Mouse (Mus musculus) heart, adult 8-10 months (tissue): Measurements from ENCODE around the gene Jmjd1c. TPM values are rescaled to one million over a fixed set of nuclear protein-coding genes. Genes with fewer than 3 reads are reported as not detected.

Source experiments
- DNase-seq: peaks from one replicate; pipeline ENCODE4 v3.0.0; 2022; ENCODE audit warnings: low spot score
- total RNA-seq, 4 experiments: library from RNA; stranded (reverse); gene quantifications; 2 replicates each; pipeline ENCODE4 v1.2.4; 2022

Jmjd1c gene
- total RNA-seq, result 10 to 100 TPM; 35.9 to 38.7 (median 37.9) TPM

DNA sequence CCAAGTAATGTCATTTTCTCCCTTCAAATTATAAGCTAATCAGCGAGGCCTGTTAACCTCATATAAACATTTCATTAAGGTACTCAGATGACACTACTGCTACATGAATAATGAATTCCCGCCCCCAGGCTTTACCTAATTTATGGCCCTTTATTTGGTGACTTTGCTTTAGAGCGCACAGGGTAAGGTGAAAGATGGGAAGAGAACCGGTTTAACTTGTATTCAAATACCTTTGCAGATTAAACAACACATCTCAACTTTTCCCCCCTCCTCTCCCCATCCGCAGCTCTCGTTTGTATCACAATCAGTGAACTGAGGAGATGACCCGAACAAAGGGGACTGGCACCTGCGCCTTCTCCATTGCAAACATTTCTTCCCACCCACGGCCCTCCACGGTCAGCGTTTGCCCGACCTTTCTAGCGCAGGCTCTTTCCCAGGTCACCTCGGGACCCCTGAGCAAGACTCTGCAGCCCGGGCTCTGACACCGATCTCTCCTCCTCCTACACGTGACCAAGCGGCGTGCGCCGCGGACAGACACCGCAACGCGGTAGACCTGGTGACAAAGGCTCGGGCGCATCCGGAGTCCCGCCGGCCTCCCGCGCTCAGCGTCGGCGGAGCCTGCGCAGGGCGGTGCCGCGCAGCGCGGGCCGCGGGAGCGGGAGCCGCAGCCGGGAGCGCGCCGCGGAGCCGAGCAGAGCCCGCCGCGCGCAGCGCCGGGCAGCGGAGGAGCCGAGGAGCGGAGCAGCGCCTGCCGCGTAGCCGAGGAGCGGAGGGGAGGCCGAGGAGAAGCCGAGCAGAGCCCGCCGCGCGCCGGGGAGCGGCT is at the start of gene Jmjd1c:
Gene Jmjd1c (plus strand): TSS at position 328 of the 823 bp plus-strand sequence.
- peak; percentile 66 for DNase-seq

DNA sequence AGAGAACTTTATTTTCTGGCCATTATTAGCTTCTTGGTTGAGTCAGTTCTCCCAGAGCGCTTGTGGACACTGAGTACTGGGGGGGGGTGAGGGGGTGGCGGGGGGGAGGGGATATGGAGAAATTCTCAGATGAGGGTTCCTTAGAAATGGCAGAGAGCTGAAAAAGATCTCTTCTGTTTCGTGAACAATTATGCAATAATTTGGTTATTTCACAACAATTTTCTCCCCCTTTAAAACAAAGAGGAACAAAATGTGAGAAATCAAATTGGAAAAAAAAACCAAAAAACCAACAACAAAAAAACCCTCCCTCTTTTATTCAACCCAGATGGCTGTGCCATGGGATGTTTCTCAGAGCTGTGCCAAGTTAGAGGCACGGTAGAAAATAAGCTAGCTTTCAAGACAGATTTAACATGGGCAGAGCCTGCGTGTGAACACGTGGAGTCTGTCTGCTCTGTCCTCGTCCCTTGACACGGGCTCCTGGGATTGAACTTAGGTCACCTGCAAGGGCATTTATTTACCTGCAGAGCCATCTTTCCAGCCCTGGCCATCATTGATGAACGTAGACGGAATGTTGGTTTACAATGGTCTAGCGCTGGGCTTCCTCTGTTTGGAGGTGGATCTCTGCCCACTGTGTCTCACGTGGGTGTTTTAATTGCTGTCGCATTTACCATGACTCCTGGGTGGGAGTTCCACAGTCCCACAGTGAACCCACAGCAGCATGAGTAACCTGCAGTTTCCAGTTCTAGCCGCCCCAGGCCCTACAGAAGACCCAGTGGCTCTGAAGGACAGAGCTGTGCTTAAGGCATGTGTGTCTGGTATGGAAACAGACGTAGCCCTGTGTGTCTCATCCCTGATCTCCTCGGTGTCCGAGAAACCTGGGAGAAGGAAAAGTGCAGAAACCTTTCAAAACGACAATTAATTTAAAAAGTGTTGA is 47.9 kb upstream of the Jmjd1c start:
- DNase-seq, result no peak

DNA sequence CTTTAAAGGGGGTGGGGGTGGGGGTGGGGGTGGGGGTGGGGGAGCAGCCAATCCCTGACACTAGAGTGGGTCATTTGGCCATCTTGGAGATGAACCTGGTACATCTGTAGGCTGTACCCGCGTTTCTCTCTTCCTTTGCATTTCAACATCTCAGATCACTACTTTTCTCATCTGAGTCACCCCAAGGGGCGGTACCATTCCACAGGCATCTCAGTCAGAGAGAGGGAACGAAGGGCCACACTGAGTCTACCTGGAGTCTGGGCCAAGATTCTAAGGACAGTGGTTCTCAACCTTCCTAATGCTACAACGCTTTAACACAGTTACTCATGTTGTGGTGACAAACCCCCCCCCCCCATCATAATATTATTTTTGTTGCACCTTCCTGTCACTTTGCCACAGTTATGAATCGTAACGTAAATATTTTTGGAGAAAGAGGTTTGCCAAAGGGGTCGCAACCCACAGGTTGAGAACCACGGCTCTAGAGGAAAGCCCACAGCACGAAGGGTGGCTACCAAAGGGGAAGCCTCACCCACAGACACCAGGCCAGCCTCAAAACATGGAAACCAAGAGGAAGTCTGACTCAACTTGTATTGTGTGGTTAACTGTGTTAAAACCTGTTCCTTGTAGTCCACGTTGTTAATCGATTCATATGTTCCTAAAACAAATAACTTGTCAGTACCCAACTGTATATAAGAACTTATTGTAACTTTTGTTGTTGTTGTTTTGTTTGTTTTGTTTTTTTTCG is 46.9 kb upstream of the Jmjd1c start:
- DNase-seq, result no peak

DNA sequence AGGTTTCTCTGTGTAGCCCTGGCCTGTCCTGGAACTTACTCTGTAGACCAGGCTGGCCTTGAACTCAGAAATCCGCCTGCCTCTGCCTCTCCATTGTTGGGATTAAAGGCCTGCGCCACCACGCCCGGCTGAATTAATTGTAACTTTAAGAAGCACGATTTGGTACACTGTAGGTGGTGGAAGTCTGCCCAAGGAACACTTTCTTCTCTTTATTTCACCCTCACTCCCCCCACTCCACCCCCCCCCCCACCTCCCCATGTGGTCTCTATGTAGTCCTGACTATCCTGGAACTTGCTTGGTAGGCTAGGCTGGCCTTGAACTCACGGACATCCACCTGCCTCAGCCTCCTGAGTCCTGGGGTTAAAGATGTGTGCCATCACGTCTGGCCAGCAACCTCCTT is 46.3 kb upstream of the Jmjd1c start:
- no peak for DNase-seq

DNA sequence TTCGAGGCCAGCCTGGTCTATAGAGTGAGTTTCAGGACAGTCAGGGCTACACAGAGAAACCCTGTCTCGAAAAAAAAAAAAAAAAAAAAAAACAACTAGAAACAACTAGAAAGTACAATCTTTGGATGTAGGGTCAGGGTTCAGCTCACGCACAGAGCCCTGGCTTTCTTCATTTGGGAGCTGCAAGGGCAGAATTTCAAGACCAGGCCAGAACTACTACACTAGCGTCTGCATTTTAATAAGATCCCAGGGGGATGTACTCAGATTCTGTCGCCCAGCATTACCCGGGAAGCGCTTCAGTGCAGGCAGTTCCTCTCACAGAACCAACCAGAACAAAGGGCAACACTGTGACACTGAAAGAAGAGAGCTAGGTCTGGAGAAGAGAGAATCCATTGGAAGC is 45.2 kb upstream of the Jmjd1c start:
- no peak for DNase-seq

DNA sequence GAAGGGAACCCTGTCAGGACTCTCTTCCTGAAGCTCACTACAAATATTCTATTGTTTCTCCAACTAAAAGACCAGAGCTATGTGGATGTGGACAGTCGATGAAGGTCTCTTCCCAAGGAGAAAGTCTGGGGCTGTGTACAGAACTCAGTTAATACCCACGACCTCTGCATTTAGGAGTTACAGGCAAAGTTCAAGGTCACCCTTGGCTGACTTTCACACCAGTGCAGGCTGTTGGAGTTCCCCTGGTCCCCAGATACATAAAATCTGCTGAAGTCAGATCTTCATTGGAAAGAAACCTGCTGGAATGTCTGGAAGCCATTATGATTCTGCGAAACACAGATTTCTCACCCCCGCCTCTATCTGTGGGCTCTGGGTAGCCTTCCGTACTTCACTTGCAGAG is 44.5 kb upstream of the Jmjd1c start:
- DNase-seq, result no peak

DNA sequence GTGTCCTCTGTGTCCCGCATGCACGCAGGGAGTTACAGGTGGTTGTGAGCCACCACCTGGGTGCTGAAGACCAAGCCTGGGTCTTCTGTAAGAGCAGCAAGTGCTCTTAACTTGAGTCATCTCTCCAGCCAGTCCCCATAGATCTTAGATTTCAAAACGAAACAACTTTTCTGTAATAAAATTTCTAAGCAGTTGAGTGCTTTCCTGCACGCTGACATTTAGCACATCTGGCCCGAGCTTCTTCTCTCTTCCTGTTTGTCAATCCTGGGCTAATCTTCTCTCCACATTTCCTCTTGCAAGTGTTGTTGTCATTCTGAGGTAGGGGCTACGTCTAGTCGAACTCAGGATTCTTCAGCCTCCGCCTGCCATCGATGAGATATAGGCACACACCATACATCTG is 43.5 kb upstream of the Jmjd1c start:
- DNase-seq, result no peak

DNA sequence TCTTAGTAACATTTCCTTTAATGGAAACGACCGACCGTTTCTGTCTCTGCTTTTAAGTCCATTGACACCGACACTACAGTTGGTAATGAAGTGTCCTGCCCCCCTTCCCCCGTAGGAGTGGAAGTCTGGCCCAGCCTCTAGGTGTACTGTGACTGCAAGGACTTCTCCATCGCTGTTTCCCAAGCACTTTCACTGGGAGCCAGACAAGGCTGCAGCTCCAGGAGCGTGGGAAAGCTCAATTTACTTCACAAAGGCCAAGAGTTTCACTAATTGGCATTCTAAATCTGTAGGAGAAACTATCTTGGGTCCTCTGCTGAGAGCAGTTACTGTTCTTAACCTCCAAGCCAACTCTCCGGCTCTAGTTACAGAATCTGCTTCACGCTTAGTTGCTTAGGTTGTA is 42.5 kb upstream of the Jmjd1c start:
- DNase-seq, result no peak

DNA sequence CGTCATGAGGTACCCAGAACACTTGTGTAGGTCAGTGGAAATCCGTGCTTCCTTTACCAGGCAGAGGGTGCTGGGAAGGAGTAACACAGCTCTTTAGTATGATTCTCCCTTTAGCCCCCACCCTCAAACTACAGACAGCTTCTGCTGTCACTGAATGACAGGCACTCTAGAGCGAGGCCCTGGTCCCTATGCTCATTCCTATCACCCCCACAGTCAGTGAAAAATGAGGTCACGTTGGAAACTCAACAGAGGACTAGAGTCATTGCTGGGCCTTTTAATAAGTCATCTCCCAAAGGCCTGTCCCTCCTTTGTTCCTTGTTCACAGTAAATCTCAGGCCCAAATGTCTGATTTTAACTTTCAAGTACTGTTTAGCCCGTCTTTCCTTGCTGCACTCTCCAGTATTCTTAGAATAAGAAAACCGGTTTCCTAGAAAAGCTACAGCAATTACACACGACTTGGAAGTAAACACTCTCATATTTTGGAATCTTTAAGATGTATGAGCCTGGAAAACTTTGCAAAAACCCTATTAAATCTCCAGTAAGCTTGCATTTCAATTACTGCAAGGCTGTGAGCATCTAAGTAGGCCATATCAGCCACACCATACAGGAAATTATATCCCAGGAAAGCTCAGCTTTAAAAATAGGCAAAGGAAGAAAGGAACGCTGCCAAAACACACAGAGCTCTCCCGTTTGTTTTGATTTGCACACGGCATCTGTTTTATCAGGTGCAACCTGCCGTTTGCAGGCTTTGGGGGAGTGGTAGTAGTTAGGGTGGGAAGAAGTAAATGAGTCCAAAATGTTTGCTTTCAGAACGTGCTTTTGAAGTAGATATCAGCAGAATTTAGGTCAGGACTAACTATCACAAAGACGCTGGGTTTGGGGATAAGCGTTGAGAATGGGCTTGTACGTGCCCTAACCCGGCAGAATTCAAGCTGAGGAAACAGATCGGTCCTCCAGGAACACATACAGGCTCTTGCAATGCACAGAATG is 39.8 kb upstream of the Jmjd1c start:
- peak; percentile 82 for DNase-seq

DNA sequence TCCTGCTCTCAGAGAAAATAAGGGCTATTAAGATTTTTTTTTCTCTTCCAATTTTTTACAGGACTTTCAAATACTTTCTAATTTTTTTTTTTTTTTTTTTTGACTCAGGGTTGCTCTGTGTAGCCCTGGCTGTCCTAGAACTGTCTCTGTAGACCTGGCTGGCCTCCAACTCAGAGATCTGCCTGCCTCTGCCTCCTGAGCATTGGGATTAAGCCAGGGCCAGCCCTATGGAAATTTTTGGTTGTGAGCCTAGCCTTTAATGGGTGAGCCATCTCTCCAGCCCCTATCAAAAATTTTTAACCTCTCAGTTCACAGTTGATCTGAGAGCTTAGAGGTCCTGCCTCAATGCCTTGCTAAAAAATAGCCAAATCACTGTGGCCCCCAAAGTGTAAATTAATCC is 38.7 kb upstream of the Jmjd1c start:
- DNase-seq, result no peak

DNA sequence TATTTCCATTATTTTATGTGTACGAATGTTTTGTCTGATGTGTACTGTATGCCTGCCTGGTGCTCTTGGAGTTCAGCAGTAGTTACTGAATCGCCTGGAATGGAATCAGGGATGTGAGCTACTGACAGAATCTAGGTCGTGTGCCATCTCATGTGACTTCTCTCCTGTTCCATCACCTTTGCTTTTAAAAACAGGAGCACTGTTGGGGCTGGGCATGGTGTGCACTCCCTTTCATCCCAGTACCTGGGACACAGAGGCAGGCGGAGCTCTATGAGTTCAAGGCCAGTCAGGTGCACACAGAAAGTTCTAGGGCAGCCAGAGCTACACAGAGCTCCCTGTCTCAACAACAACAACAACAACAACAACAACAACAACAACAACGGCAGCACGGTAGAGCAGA is 38.2 kb upstream of the Jmjd1c start:
- no peak for DNase-seq

DNA sequence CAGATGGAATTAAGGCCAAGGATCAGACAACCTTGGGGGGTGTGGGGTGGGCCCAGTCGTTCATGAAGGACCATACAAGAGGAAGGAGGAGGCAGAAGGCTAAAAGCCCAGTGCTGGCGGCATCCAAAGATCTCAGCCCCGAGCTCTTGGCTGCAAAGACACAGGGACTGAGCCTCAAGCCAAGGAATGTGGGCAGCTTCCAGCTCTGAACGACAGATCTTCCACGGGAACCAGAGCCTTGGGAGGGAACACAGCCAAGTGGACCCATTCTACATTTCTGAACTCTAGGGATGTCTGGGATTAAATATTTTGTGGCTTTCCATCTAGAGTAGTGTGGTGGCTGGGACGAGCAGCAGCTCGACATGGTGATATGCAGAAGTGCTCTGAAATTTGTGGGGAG is 37.6 kb upstream of the Jmjd1c start:
- DNase-seq, result no peak

DNA sequence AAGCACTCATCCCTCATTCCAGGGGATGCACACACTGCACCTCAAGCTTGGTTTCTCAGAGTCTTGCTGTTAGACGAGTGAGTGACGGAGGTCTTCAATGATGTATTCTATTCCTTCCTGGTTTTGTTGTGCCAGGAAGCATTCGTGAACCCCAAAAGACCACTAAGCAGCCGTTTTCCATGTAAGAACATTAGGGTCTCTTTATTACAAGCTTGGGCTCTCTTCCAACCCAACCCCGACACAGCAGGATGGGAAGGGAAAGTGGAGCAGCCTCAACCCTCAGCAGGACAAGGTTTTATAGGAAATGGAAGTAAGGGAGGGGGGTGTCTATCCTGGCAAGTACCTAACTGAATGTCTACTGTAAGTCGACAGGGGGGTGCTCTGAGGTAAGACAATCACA is 37.2 kb upstream of the Jmjd1c start:
- no peak for DNase-seq

DNA sequence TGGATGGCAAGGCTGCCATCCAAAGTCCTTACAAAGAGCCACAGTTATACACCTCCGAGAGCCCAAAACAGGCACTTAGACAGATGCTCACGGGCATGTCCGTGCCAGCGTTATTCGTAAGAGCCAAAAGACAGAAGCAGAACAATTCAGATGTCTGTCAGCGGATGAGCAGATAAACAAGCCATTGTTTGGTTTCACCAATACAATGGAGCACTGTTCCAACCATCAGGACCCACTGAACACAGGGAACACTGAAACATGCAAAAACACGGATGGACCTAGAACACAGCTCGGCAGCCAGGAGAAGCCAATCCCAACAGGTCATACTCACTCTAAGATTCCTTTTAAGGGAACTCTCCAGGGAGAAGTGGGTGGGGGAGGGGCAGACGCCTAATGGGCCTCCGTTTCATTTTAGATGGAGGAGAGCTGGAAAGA is 34.5 kb upstream of the Jmjd1c start:
- no peak for DNase-seq

DNA sequence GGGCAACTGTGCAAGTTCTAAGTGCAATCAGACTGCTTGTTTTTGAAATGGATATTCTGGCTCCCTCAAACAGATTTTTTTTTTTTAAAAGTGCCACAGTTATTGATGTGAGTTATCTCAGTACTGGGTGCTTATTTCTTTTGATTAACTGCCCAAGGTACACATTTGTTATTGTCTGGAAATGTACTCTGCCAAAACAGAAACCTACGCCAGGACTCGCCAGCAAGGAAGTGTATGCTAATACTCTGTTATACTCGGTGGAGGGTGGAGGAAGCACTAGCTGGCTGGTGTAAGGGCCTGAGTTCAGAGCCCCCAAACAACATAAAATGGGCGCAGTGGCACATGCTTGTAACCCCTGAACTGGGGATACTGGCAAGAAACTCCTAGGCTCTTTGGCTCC is 34.1 kb upstream of the Jmjd1c start:
- DNase-seq, result no peak

DNA sequence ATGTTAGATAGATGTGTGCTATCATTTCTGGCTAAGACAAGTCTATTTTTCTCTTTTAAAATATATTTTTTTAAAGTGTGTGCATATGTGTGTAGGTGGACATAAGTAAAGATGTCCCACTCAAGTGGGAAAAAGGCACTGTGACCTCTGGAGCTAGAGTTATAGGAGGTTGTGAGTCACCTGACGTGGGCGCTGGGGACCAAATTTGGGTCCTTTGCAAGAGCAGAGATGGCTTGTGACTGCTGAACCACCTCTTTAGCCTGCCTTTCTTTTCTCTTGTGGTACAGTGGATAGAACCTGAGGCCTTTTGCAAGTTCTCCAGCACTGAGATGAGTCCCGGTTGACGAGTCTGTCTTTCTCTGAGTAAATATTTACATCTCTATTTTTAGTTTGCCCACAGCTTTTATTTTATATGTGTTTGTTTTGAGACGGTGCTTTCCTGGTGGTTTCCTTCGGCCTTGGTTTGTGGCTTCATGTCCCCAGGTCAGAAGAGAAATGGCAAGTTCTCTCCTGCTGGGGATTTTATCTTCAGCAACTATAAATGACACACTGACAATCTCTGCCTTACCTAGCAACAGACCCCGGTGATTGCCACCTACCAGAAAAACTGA is 30.5 kb upstream of the Jmjd1c start:
- no peak for DNase-seq

DNA sequence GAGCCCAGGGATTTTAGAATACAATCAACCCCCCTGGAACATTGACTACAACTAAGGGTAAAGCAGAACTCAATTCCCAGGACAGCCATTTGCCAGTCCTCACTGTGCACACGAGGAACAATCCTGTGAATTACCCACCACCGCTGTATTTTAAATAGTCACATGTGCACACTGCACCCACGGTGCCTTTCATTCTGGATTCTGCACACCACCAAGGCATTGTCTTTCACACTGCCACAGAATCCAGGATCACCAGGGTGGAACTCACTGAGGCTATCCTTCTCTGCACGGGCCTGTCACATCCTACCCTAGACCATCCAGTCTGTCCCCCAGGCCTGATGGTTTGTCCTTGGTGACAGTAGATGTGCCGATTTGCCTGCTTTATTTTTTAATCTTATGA is 30.0 kb upstream of the Jmjd1c start:
- DNase-seq, result no peak

DNA sequence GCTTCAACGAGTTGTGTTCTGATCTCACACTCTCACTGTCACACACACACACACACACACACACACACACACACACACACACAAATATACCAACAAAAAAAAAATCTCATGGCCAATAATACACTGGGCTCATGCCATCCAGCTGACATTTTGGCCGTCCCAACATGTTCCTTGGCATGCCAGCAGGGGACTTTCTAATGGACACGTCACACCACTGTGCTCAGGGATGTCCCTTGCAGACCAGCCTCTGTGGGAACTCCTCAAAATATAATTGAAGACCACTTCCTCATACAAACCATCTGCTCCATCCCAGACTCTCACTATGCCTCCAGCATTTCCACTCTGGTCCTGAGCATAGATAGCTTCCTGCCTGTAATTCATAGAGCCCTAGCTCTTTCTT is 29.5 kb upstream of the Jmjd1c start:
- no peak for DNase-seq

DNA sequence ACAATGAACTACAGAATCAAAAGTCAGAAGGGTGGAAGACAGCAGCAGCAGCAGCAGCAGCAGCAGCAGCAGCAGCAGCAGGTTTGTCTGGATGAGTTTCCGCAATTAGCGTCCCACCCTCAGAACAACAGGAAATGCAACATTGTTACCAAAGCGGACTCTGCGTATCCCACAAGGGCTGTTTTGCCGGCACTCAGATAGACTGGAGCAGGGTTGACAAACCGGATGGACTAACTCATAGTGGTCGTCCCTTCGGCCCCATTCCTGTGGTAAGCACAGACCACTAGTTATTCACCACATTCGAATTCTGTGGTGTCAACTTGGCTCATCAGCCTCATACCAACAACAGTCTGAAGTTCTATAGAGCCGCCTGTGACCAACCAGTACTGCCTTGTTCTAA is 26.9 kb upstream of the Jmjd1c start:
- DNase-seq, result no peak

DNA sequence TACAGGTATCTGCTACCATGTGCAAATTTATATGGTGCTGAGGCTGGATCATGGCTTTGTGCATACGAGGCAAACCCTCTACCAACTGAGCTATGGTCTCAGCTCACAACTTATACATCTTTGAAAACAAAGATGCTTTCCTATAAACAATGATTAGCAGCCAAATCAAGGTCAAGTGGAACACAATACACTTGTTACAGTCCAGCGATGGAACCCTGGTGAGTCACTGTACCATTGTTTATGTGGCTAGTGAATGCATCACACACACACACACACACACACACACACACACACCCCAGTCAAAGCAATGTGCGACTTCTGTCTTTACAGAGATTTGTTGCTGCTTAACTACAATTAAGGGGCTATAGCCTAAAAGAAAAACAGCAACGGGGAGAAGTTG is 24.5 kb upstream of the Jmjd1c start:
- DNase-seq, result no peak
